Mouse (Mus musculus) CD4-positive, CD25-positive, alpha-beta regulatory T cell, adult 4 months (primary cell): ENCODE data around the gene Bnc1. TPM values are rescaled to one million over a fixed set of nuclear protein-coding genes. Genes with fewer than 3 reads are reported as not detected.

ENCODE experiments used
- ATAC-seq: one replicate; pipeline ENCODE4 v1.8.0; 2017
- polyA plus RNA-seq, 2 experiments: library from polyadenylated mRNA; unstranded; fragments of 100-300 nt; shearing (Covaris generic); gene quantifications; one replicate each; pipeline ENCODE4 v1.2.1; 2017

The Bnc1 gene
- polyA plus RNA-seq, 2 experiments from 2014 or later: not detected

DNA sequence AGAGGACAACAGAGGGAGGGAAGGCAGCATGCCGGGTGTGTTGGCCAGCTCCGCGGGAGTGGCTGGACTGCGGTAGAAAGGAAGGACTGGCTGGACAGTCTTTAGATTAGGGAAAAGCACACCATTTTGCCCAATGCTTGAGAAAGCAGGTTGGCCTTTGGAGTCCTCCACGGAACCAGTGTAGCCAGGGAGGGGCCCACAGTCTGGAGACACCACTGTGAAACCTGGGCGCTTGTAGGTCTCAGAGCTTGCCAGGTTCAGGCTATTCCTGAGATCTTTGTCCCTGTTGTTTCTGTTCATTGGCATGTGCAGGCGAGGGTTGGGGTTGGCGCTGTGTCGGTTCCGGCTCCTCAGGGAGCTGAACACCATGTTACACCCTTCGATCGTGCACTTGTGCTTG, 18.2 kb downstream of the Bnc1 start:
- no peak for ATAC-seq

DNA sequence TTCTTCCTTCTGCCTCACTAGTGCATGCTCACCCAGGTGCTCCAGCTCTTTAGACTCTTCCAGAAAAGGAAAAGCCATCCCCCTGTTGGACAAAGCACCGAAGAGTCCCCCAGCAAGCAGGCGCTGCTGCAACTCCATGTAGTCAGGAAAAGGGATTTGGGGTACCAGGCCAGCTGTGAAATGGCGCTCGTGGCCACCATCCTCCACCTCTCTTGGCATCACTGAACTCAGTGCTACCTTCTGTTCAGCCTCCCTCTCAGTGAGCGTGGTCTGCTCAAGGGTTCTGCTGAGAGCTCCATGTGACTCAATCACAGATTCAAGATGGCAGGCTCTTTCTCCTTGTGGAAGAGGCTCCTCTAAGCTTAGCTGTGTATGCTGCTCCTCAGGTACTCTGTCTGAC, 18.8 kb downstream of the Bnc1 start:
- ATAC-seq: no peak

DNA sequence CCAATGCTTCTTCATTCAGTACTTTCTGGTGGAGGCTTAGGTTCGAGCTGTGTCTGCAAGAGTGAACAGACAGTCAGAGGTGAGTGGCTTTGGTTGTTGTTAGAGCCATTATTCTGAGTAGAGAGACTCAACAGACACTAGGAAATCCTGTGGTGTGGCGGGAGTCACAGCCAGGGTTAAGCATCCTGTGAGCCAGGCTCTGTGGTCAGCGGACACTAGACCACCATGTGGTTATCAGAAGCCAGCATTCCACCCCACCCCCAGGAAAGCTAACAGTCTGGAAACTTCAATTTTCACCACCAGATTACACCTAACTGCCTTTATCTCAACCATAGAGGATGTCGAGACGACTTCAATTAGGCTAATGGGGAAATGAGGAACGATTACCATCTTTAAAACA, 23.1 kb downstream of the Bnc1 start:
- ATAC-seq: no peak

DNA sequence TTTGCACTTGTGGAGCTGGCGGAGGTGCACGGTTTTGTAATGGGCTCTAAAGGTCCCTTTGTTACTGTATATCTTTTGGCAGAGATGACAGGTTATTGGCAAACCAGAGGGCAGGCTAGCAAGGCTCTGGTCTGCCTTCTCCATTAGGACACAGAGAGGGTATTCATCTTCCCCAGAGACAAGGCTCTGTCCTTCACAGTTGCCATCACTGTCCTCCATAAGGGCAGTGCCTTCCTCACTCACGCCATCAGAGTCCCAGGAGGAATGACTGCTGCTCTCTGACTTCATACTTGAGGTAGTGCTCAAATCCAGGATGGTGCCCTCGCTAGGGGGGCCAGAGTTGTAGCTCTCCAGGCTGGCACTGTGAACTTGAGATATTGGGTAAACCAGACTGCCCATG, 23.6 kb downstream of the Bnc1 start:
- no peak for ATAC-seq

DNA sequence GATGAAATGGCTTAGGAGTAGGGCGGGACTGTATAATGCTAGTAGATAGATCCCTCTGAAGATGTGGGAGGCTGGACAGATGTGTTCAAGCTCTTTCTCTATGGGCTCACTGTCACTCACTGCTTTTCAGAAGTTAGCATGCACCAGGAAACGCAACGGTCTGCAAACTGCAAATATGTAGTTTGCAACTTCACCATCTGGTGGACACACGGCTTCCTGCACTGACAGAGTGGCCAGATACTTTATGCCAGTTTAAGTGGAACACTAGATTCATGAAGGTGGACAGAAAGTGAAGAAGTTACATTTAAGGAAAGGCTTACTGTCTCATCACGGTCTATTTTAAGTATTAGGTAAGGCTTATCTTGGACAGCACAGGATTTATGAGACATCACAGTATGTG, 25.9 kb downstream of the Bnc1 start:
- no peak for ATAC-seq

DNA sequence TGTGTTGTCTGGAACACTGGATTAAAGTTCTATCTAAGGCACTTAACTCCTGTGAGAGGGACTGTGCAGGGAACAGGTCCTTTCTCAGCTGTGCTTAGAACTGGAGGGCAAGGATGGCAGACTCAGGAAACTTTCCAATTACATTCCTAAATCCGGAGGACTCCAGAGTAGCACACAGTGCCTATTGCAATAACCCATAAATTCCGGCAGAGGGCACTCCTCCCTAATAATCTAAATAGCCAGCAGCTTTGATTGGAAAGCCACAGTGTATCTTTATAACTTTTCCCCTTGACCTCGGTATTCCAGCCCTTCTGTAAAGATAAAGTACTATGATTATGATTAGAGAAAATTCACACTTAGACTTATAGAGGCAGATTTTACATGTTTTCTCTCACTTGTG, 32.4 kb downstream of the Bnc1 start:
- peak; percentile 62 for ATAC-seq

DNA sequence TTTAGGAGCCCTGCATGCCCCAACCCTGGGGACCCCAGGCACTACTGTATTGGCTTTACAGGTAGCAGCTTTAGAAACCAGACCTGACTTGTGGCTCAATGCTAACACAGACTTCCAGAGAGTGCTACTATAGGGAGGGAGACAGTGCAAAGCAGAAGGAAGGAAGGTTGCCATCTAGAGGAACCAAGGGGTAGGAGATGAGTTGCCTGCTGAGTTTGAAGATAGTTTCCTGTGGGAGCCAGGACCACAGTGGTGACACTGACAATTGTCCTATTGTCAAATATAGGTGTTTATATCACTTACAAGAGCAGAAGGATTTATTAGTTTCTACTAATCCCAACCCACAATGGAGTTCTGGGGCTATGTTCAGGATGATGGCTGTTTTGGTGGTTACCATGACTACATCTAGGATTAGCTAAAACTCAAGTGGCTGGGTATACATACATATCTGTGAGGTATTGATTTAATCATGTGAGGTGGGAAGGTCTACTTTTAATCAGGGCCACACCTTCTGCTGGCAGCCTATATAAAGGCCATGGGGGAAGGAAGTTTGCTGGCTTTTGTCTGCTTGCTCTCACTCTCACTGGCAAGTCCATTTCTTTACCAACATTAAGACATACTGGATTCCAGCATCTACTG, 37.8 kb downstream of the Bnc1 start:
- ATAC-seq: peak; percentile 83

DNA sequence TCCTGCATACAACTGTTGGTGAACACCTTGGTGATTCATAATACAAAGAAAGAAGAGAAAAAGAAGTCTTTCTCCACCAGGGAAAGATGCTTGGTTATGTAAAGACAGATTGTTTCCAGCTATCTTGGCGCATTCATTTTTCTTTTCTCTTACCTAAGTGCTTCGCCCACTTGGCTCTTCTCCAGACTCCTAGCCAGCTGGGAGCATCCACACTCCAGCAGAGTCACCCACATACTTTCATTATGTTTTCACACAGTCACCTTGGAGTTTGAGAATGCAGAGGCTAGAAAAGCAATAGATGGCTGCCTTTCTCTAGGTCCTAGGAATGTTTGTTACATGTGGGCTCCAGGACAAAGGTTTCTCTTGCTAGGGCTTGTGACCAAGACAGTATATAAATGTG, 41.6 kb downstream of the Bnc1 start:
- ATAC-seq: no peak

DNA sequence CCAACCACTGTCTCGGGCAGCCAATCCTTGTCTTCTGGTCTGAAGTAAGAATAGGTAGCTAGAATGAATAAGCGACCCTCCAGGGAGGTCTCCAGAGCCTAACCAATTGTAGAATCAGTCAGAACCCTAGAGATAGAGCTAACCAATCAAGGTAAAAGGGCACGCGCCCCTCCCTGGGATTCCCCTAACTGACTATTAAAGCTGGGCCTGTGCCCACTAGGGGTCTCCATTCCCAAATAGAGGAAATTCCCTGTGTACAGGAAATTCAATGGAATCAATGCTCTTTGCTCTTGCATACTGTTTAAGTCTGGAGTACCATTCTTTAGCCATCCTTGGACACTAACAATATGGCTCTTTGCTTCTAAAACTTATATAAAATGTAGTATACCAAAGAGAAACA, 46.7 kb downstream of the Bnc1 start:
- no peak for ATAC-seq

DNA sequence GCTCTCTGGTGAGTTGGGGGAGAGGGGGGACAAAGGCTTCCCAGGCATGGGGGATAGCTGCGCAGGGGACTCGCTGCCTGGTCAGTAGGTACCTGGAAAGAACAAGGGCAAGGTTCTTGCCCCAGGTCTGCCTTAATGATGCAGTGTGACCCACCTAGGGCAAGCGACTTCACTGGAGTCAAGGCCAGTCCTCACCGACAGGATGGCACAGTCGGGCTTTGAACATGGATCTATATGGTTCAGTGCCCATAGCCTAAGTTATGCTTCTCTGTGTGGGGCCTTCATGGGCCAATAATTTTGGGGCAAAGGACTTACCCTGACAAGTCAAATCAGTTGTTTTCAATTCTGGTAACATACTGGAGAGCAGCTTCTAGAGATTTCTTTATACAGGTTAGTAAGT, 57.3 kb downstream of the Bnc1 start:
- ATAC-seq: no peak

DNA sequence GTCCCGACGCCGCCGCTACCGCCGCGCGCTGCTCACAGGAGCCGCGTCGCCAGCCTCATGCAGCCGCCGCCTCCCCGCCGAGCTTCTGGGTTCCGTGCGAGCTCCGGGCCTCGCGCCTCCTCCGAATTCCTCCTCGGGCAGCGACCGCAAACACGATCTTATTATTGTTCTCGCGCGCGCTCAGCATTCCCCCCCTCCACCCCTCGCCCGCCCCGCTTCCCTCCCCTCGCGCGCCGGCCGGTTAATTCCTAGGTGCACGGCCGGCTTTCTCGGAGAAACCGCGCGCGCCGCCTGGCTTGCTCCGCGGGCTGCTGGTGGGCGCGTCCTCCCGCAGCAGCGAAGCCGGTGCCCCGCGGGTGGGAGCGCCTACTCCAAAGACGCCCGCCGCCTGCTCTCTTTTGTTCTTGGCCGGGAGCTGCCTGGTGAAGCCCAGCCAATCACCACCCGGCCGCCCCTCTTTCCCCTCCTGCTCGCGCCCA, 57.8 kb downstream of the Bnc1 start, which contains the start of gene Hdgfl3:
Gene Hdgfl3 (minus strand): TSS at position 207 of the 479 bp plus-strand sequence.
- peak; percentile 44 for ATAC-seq

DNA sequence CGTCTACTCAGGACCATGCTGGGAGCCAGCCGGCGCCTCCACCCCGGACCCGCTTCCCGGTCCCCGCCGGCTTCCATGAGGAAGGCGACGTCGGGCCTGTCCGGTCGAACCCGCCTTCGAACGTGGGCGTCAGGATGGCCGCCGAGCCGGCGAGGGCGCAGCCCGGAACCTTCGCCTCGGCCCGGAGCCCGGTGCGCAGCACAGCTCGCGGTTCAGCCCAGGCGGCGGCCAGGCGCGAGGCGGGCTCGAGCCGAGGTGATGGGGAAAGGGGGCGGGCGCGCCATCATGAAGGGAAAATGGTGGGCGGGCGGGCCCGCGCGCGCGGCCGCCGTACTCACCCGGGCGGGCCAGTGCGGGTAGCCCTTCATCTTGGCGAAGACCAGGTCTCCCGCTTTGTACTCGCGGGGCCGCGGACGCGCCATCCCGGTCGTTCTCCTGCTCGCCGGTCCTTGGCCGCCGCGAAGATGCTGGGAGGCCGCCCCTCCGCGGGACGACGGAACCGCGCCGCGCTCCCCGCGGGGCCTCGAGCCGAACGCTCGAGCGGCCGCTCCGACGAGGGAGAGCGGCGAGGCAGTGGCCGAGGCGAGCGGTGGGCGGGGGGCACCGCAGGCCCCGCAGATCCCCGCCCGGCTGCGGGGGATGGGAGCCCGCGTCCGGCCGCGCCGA, 58.4 kb downstream of the Bnc1 start:
- peak; percentile 55 for ATAC-seq

DNA sequence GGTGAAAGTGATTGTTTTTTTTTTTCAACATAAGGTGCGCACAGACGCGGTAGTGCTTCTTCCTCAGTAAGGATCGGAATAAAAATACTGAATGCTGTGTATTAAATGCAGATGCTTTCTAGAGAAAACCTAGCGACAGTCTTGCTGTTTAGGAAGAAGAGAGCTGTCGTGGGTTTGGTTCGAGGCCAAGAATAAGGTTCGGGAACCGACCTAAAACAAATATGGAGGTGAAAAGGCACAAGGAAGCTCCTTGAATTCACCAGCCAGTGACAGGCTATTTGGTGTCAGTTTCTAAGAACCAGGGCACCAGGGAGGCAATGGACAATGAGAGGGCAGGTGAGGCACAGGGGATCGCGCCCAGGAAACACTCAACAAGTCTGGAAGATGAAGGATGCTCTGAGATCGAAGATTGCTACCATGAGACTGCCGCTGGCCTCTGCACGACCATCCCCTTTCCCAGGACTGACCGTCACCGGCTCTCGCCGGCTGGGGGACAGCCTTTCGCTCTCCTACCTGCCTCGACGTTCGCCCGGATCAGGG, 59.0 kb downstream of the Bnc1 start:
- peak; percentile 9 for ATAC-seq

DNA sequence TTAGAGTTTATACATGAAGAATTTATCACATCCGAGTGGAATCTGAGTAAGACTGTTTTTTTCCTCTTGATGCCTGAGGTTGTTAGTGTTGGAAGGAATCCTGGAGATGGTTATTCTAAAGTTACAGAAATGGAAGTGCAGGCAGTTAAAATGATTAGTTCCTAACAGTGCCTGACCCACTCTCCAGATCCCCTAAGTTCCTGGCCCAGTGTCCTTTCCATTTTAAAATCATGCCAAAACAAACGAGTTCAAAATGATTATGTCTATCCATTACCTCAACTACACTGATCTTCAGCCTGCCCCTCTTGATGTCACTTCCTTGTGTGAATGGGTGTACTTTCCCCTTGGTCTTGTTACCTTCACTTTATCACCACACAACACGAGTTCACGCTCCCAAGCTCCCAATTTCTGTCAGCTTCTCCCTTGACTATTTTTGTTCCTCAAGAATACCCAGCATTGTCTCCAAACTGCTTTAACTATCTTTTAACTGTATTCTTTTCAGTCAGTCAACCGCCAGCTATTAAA, 59.5 kb downstream of the Bnc1 start:
- peak; percentile 71 for ATAC-seq

DNA sequence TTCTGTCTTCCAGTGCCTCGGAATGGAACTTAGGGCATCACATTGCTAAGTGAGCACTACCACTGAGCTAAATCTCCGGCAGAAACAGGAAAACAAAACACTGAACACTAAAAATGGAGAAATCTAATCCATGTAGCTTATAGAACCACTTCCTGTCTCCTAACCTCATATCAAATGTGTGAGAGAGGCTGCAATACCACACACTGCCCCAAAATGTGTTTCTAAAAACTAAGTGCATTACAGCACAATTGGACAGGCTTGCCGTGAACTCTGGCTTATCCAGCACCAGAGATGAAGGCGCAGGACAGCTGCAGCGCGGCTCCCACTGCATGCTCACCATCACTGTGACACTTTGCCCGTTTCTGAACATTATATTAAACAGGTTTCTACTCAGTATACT, 63.1 kb downstream of the Bnc1 start:
- ATAC-seq: peak; percentile 62

DNA sequence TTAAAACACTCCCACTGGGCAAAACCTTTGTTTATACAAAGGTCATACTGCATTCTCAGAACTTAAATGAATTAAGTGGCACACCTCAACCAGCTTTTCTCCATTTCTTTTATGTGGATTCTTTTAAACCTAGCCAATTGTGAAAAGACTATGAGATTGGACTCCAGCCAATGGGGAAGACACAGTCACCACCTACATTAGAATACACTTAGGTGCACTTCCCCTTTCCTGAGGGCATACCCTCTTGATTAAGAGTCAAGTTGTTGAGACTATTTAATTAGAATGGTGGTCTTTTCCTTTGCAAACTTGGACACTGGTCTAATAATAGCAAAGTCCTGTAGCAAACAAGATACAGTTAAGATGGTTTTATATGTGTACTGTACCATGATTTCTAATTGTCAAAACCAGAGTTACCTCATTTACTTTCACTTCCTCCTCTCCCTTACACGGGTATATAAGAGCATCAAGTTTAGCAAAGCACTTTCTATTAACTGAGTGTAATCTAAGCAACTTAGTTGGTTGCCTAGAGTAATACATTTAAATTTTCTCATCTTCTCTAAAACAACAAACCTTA, 70.6 kb downstream of the Bnc1 start:
- ATAC-seq: peak; percentile 81

DNA sequence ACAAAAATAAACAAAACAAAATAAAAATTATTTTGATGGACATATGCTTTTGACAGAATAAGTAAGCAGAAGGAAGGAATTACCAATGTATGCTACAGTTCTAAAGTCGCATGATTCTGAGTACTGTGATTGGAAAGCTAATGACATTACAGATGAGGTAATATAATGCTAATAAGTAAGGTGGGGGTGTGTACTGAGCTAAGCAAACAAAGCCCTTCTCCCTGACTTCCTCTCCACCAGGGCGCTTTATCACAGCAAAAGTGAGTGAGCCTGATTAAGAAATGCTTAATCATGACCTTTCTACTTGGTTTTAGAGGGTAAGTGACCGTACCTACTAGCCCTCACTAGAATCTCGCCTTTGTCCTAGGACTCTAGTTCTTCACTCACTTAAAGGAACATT, 71.8 kb downstream of the Bnc1 start:
- no peak for ATAC-seq

DNA sequence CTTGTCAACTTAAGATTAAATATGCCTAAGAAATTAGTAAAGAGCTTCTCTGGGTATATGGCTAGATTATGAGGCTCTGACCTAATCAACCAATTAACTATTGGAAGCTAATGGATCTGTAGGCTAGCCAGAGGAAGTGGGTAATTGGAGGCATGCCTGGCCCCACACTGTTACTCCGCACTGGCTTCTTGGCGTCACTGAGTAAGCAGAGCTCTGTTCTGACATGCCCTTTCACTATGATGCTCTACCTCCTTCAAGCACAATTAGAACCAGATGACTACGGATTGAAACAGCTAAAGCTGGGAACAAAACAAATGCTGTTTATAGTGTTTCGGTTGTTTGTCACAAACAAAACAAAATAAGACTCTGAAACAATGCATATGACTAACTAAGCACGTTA, 73.8 kb downstream of the Bnc1 start:
- no peak for ATAC-seq

Other genes with a start within 250 kb of the Bnc1 start
- gene Ramac, start 229.4 kb downstream of the Bnc1 start, polyA plus RNA-seq: 100 to 1,000 TPM; 154 to 162 TPM
- gene 3110040N11Rik, start 202.8 kb downstream of the Bnc1 start, polyA plus RNA-seq: 10 to 100 TPM; 63.4 to 65.7 TPM
- 10 to 100 TPM; 16.3 to 19.1 TPM for gene Btbd1, start 162.9 kb downstream of the Bnc1 start, polyA plus RNA-seq
- gene Gm10160, start 136.5 kb downstream of the Bnc1 start, polyA plus RNA-seq: not detected
- gene Tm6sf1, start 133.3 kb downstream of the Bnc1 start, polyA plus RNA-seq: 1 to 10 TPM; 8.6 to 8.8 TPM
- 1 to 10 TPM; 7.5 to 8.7 TPM for gene Hdgfl3, start 57.8 kb downstream of the Bnc1 start, polyA plus RNA-seq
- 1 to 10 TPM; 2.3 to 2.4 TPM for gene Sh3gl3, start 181.5 kb upstream of the Bnc1 start, polyA plus RNA-seq